Mouse (Mus musculus) lung, adult 2 months (tissue): Measurements from ENCODE around the gene Cd2ap. TPM values are rescaled to one million over a fixed set of nuclear protein-coding genes. Genes with fewer than 3 reads are reported as not detected.

Experiments
- DNase-seq: peaks from one replicate; pipeline ENCODE4 v3.0.0; 2022
- H3K4me1 ChIP-seq: fragments of 200-500 bp; 2 replicates; pipeline ENCODE4 v1.6.1; 2011; ENCODE audit warnings: low read length; ENCODE audit not compliant: control insufficient read depth, insufficient read depth
- H3K4me3 ChIP-seq: fragments of 200-500 bp; replicated peaks from 2 replicates; pipeline ENCODE3; 2011; ENCODE audit warnings: low read depth, mild to moderate bottlenecking, control low read depth, low read length; ENCODE audit errors: extremely low read depth
- CTCF ChIP-seq: fragments of 200-500 bp; IDR thresholded peaks from 2 replicates; pipeline ENCODE4 v1.5.1; 2011; ENCODE audit warnings: mild to moderate bottlenecking, low read length, control low read depth; ENCODE audit not compliant: insufficient read depth
- POLR2A ChIP-seq: fragments of 200-500 bp; IDR thresholded peaks from 2 replicates; pipeline ENCODE4 v1.6.1; 2011; ENCODE audit warnings: low read depth, mild to moderate bottlenecking, control low read depth, low read length, borderline replicate concordance; ENCODE audit errors: extremely low read depth
- WGBS: fragments of 180-500 bp; shearing (Covaris S2); methylation state at CpG from one replicate; pipeline ENCODE4 v1.1.7; 2018; 5-methylcytosine and 5-hydroxymethylcytosine counted together
- polyA plus RNA-seq: library from polyadenylated mRNA; depleted of rRNA; stranded (reverse); fragments of >200 nt; gene quantifications from 2 replicates; pipeline ENCODE4 v1.2.3, GENCODE M21; 2012

Cd2ap gene
- polyA plus RNA-seq, 1 experiment, result 13.9 TPM

DNA sequence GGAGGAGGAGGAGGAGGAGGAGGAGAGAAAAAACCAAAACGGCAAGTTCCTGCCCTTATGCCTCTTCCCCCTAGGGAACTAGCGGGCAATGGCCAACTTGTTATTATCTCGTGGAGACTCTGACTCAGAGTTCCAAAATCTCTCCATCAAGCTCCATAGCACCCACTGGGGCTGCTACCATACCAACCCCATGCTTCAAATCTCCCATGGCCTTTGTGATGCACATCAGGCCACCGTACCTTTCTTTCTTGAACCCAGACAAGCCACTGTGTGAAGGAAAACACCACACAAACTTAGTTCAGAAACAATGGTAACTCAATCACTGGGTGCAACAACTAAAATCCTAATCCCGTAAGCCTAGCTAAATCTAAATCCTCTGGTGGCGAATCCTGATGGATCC is 29.5 kb upstream of the Cd2ap start:
- no peak overlapping the region for H3K4me3 ChIP-seq
- TF ChIP-seq POLR2A (no peak), CTCF (no peak)
- 86% methylated on average over 6 of the region's 6 CpGs for WGBS
- no peak for DNase-seq
- H3K4me1 ChIP-seq, result no peaks in the 10 kb centered on the region; the same call in 1 of the 2 replicates

- no peaks in the 10 kb centered on the region for H3K4me1 ChIP-seq
- no peak overlapping the region for H3K4me3 ChIP-seq
- WGBS, result 22% methylated on average over 2 of the region's 2 CpGs
- TF ChIP-seq POLR2A (no peak), CTCF (no peak)
- no peak for DNase-seq
Observed at GRCm38 (mm10) chr17:42900795-42901194, 24.3 kb upstream of the Cd2ap start.

DNA sequence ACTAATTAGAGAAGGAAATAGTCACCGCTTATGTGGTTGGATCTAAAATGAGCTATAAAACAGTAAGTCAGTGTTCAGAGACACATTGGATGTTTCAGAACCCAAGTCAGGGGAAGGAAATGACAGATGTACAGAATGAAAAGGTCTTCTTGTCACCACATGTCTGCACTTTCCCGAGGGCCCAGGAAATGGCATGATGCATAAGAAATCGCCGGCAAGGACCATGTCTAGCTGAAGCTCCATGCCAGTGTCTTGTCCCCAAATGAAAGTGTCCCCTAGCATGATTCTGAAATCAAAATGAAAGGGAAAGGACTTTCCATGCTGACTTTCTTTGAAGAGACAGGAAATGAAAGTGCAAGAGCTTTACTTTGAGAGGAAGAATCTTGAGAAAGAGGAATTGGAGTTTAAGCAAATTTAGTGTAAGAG is 10.8 kb upstream of the Cd2ap start:
- no peak overlapping the region for H3K4me3 ChIP-seq
- no peaks in the 10 kb centered on the region; the same call in 1 of the 2 replicates for H3K4me1 ChIP-seq
- no peak for TF ChIP-seq CTCF
- TF ChIP-seq POLR2A, result no peak
- DNase-seq, result no peak
- 54% methylated on average over 4 of the region's 4 CpGs for WGBS

- 28% methylated on average over 7 of the region's 7 CpGs for WGBS
- Histone ChIP-seq H3K4me1 (no peaks in the 10 kb centered on the region; the same call in 1 of the 2 replicates), H3K4me3 (peak overlapping the region; percentile 18)
- TF ChIP-seq CTCF, result no peak
- TF ChIP-seq POLR2A, result no peak
- peak; percentile 33 for DNase-seq
Observed at GRCm38 (mm10) chr17:42885091-42885501, 8.6 kb upstream of the Cd2ap start.

GRCm38 (mm10) chr17:42884382-42884781 is 7.9 kb upstream of the Cd2ap start:
- H3K4me1 ChIP-seq, result no peaks in the 10 kb centered on the region; the same call in 1 of the 2 replicates
- WGBS, result 38% methylated on average over 4 of the region's 4 CpGs
- no peak overlapping the region for H3K4me3 ChIP-seq
- TF ChIP-seq CTCF (no peak), POLR2A (no peak)
- DNase-seq, result no peak

DNA sequence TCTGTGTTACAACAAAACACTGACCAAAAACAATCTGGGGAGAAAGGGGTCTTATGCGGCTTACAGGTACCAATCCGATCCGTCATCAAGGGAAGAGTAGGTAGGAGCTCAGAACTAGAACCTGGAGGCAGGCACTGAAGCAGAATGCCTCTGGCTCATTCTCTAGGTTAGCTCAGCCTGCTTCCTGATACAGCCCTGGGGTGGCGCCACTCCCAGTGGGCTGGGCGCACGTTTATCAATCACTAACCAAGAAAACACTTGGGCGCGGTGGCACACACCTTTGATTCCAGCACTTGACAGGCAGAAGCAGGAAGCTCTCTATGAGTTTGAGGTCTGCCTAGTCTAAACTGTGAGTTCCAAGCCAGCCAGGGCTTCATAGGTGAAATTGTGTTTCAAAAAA is 7.3 kb upstream of the Cd2ap start:
- WGBS, result 79% methylated on average over 8 of the region's 8 CpGs
- Histone ChIP-seq H3K4me3 (no peak overlapping the region), H3K4me1 (no peaks in the 10 kb centered on the region; the same call in 1 of the 2 replicates)
- TF ChIP-seq POLR2A (no peak), CTCF (no peak)
- DNase-seq, result no peak

GRCm38 (mm10) chr17:42883315-42883714 is 6.8 kb upstream of the Cd2ap start:
- TF ChIP-seq POLR2A (no peak), CTCF (no peak)
- no peaks in the 10 kb centered on the region; the same call in 1 of the 2 replicates for H3K4me1 ChIP-seq
- WGBS, result 69% methylated on average over 9 of the region's 9 CpGs
- DNase-seq, result no peak
- H3K4me3 ChIP-seq, result no peak overlapping the region

GRCm38 (mm10) chr17:42882873-42883272 is 6.4 kb upstream of the Cd2ap start:
- 77% methylated on average over 1 of the region's 1 CpGs for WGBS
- no peaks in the 10 kb centered on the region; the same call in 1 of the 2 replicates for H3K4me1 ChIP-seq
- TF ChIP-seq CTCF, result no peak
- TF ChIP-seq POLR2A, result no peak
- no peak for DNase-seq
- H3K4me3 ChIP-seq, result no peak overlapping the region

DNA sequence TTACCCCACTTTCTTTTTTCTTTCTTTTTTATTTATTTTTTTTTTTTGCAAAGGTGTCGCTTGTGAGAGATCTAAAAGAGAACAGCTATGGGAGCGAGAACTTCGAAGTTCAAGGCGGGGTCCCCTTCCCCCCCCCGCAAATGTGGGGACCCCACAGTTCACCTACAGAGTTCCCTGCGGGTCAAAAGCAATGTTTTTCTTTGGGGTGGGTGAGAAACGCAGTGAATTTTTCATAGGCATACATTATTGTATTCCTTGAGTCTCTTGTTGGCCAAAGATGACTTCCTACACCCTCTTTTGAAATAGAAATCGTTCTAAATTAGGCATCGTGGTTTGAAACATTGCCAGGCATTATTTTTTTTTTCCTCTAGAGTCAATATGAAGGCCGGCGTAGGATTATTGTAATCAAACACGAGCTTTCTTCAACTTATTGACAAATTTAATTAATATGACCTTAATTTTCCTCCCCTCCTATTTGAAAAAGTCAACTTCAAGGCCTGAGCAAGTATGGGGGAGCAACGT is 500 bp upstream of the Cd2ap start:
- no peak for TF ChIP-seq CTCF
- TF ChIP-seq POLR2A, result no peak
- DNase-seq, result no peak
- H3K4me3 ChIP-seq, result peak overlapping the region; percentile 90
- 7% methylated on average over 13 of the region's 13 CpGs for WGBS
- peaks cover 4% of the 10 kb centered on the region; the same call in 1 of the 2 replicates for H3K4me1 ChIP-seq

DNA sequence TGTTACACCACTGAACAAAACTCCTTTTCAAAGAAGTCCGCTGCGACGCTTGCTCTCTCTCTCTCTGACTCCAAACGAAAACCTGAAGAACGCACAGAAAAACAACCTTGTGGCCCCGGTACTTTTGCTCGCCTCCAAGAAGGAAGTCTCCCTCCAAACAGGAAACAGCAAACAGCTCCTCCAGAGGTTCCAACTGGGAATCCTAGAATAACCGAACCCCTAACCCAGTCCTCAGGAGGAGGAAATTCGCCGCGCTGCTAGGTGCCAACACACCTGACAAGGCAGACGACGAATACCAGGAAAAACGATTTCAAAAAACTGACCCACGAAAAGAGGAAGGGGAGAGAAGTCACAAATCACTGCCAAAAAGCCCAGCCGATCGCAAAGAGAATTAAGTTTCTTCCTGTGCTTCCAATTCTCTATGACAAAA is 879 bp downstream of the Cd2ap start:
- peaks cover 4% of the 10 kb centered on the region for H3K4me1 ChIP-seq
- peak overlapping the region; percentile 90 for H3K4me3 ChIP-seq
- WGBS, result under 1% methylated on average over 17 of the region's 17 CpGs
- TF ChIP-seq CTCF (no peak), POLR2A (no peak)
- DNase-seq, result peak; percentile 62

DNA sequence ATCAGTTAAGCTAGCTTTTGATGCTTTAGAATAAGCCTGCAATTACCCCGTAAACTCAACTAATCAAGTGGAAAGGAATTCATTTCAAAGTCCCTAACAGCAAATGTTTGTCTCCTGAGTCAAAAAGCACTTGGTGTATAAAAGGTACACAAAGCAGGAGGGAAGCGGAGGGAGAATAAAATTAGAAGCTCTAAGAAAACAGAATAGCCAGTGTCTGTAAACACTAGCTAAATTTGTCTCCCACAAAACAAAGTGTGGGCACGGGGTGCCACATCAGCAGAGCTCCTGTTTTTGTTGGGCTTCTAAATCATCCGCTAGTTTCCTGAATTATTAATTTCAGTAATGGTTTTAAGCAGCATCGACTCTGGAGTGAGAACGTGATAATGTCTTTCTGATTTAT is 1.4 kb downstream of the Cd2ap start:
- H3K4me3 ChIP-seq, result peak overlapping the region; percentile 50
- peaks cover 4% of the 10 kb centered on the region for H3K4me1 ChIP-seq
- WGBS, result 5% methylated on average over 6 of the region's 6 CpGs
- TF ChIP-seq CTCF, result no peak
- TF ChIP-seq POLR2A, result no peak
- DNase-seq, result no peak
